Mouse (Mus musculus) frontal cortex, postnatal 25 days (tissue): ENCODE data around the gene Zkscan17.

Experiments
- DNase-seq, 2 experiments: peaks; one replicate each; pipeline ENCODE4 v3.0.0; 2022; ENCODE audit warnings: low spot score in 2 of 2

The Zkscan17 gene

GRCm38 (mm10) chr11:59519741-59520495 is 6.6 kb downstream of the Zkscan17 start:
- DNase-seq = no peak

DNA sequence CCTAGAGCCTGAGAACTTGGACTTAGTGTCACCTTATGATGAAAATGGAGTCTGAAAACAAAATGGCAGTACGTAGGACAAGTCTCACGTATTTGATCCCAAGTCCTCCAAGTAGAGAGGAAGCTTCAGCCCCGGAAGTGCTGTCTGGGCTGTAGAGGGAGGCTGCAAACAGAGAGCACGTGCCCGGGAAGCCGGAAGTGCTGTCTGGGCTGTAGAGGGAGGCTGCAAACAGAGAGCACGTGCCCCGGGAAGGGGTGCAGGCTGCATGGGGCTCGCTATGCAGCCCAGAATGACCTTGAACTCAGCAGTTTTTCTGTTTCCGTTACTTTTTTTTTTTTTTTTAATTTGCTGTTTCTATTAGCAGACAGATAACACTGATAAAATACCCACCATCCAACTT is 8.3 kb downstream of the Zkscan17 start:
- no peak for DNase-seq

- no peak for DNase-seq
These were observed 9.1 kb downstream of the Zkscan17 start for GRCm38 (mm10) chr11:59517441-59517840.

GRCm38 (mm10) chr11:59514789-59515188 is 11.8 kb downstream of the Zkscan17 start:
- no peak for DNase-seq

DNA sequence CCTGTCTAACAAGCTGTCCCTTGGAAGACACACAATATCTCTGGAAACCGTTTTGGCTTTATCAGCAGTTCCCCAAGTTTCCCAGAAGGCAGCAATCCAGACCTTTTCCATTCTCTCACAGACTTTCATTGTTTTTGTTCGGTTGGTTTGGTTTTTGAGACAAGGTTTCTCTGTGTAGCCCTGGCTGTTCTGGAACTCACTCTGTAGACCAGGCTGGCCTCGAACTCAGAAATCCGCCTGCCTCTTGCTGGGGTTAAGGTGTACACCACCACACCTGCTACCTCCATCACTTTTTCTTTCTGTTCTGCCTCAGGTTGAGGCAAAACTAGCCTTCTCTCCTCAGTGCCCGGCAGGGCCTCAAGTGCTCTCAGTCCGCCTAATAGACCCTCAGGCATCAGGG is 12.2 kb downstream of the Zkscan17 start:
- DNase-seq = no peak

- no peak for DNase-seq
These were observed 13.0 kb downstream of the Zkscan17 start for GRCm38 (mm10) chr11:59513556-59513955.

DNA sequence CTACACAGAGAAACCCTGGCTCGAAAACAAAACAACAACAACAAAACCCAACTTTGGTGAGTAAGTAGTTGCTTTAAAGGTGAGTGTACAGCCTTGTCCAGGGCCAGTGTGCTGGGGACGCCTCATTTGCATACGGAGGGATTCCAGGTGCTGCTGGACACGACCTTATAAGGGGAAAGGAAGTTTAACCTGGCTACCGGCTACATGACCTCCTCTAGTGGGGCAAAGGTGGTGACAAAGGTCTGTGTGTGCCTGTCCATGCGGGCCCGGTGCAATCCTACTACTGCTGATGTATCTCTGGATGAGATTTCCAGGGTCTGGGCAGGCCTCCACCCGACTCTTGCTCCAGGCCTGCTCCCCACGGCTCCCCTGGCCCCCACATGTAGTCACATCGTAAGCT is 13.8 kb downstream of the Zkscan17 start:
- no peak for DNase-seq

DNA sequence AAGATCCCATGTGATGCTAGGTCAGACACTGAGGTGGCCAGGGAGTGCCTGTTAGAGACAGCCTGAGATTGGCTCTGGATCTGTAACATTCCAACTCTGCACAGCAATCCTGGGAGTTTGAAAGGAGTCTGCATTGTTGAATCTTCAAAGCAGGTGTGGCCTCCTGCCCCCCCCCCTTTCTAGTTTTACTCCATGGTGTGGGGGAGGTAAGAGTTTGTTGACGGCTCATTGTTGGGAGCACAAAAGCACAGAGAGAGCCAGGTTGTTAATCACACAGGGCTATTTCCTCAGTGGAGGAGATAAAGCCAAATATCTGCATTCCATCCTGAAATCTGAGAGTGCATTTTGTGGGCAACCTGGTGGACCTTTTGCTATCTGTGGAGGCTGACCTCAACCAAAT is 15.0 kb downstream of the Zkscan17 start:
- DNase-seq = no peak

- no peak for DNase-seq
These were observed 19.9 kb downstream of the Zkscan17 start for GRCm38 (mm10) chr11:59506713-59507074.

- DNase-seq = peak; percentile 49 to 54
These were observed 20.5 kb downstream of the Zkscan17 start for GRCm38 (mm10) chr11:59505839-59506712.

- peak; percentile 29 to 39 for DNase-seq
These were observed 21.2 kb downstream of the Zkscan17 start for GRCm38 (mm10) chr11:59505351-59505838.

DNA sequence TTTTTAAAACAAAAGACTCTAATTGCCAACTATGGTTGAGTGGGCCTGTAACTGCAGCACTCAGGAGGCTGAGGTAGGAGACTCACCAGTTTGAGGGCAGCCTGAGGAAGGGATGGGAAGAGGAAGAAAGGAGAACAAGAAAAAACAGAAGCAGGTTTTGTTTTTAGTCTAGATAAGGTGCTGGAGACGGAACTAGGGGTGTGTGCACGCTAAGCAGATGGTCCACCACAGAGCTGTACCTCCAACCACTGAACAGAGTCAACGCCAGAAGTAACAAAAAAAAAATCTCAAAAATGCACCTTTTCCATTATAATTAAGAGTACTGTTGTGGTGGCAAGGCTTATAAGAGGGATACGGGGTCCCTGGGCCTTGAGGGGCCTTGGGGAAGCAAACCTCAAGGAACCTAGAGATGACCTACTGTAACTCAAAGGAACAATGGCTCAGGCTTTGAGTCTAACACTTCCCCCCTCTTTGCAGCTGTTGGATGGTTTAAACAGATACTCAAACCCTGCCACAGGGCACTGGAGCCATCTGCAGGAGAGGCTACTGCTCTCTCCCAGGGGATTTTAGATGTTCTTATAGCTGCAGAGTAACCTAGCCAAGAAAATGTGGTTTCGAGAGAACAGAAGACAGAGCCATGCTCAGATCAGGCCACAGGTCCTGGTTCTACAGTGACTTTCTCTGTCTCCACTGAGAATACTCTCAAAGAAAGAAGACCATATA is 24.4 kb downstream of the Zkscan17 start:
- no peak for DNase-seq

DNA sequence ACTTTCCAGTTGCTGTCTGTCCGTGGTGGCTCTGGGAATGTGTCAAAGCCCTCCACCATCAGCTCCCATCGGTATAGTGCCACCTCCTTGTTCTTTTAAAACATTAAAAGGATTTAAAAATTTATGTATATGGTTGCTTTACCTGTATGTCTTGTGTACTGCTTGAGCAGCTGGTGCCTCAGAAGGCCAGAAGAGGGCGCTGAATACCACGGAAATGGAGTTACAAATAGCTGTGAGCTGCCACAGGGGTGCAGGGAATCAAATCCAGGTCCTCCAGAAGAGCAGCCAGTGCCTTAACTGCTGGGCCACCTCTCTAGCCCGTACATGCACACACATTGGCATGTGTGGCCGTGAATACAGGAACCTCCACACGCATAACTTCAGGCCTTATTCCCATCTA is 28.8 kb downstream of the Zkscan17 start:
- no peak for DNase-seq

GRCm38 (mm10) chr11:59496672-59497310 is 29.8 kb downstream of the Zkscan17 start:
- no peak for DNase-seq

DNA sequence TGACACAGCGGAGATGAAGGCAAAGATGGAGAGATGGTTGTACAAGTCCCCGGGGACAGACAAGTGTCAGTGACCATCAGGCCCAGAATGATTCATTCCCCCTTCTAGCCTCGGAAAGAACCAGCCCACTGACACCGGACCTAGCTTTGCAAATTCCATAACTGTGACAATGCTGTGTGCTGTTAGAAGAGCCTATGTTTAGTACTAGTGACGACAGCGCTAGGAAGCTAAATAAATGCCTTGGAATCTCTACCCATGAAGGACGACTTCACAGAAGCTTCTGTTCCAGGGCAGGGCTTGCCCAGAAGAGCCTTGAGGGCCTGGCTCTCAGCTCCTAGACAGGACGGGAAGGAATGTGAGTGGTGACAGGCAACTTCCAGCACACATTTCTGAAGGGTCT is 40.3 kb downstream of the Zkscan17 start:
- no peak for DNase-seq

- DNase-seq = no peak
These were observed 40.9 kb downstream of the Zkscan17 start for GRCm38 (mm10) chr11:59485641-59486040.

DNA sequence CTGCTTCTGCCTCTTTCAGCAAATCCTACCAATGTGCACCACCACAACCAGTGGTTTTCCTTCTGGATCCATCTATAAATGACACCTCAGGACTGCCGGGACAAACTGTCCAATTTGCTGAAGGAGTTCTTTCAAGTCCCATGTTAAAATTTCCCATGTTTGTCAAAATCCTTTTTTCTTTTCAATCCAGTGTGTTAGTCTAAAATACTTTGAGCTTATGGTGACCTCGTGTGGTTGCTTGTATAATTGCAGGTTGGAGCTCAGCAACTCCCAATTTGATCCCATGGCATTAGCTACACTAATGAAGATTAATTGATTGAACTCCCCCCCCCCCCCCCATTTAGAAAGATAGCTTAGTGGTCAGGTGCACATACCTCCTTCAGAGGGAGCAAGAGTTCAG is 43.3 kb downstream of the Zkscan17 start:
- no peak for DNase-seq

- DNase-seq = no peak
These were observed 49.3 kb downstream of the Zkscan17 start for GRCm38 (mm10) chr11:59477240-59477639.

DNA sequence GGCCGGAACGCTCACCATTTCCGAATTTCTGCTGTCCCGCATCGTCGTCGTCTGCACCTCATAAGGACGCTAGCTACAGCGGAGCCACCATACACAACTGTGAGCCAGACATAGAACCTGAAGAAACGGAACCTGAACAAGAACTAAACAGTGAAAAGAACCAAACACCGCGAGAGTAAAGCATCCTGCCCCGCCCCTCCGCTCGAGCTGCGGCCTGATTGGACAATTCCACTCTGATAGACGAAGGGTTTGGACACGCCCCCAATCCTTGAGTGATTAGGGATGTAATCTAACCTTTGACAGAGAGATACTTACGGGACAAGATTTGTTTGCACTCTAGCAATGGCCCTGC is 54.2 kb downstream of the Zkscan17 start, which contains the start of gene Zfp867:
Gene Zfp867, minus strand, starts transcription at position 149 of the 352 bp plus-strand sequence.
- peak; percentile 81 to 83 for DNase-seq

DNA sequence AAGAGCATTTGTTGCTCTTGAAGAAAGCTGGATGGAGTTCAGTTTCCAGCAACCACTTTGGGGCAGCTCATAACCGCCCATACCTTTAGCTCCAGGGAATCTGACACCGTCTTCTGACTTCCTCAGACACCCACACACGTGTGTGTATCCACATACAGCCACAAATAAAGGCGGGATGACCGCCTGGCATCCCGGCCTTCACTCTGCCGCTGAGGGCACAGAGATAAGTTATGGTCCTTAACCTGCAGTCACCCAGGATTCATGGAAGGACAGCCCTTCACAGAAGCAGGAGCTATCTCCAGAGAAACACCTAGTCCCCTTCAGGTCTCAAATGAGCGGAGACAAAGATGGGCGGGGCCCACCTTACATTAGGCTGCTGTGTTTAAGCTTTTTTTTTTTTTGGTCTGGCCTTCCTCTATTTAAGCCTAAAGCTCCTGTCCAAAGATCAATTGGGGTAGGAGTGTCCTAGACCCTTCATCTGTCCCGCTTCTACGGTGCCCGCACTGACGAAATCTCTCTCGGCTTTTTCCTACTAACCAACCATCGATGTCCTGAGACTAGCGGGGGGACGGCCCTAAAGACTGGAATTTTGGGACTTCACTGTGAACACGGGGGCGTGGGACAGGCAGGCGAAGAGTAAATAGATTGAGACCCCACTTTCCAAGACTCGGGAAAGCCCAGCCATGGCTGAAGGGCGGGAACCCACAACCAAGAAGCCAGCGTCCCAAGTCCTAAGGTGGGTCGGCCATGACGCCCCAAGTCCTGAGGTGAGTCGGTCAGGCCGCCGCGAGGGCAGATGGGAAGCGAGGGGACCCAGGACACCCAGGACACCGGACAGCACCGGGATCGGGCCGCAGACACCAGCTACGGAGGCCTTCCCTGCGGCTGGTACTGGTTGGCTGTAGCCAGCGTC is 54.9 kb downstream of the Zkscan17 start:
- DNase-seq = no peak

- DNase-seq = no peak
These were observed 66.1 kb downstream of the Zkscan17 start for GRCm38 (mm10) chr11:59460459-59460858.
